Mouse (Mus musculus): ENCODE data around the gene Greb1. TPM values are rescaled to one million over a fixed set of nuclear protein-coding genes. Genes with fewer than 3 reads are reported as not detected.
A peak's percentile ranks its signal among the peaks of the same experiment; 100 is the strongest.

Greb1 gene
- polyA plus RNA-seq, 1 experiment: 0.59 TPM

- no peak for DNase-seq
- 75% methylated on average over 2 of the region's 2 CpGs for WGBS
- Histone ChIP-seq H3K27ac (ENCODE audit: insufficient read depth, low read depth, low read length) (no peak overlapping the region), H3K4me3 (ENCODE audit: insufficient read depth, low read depth, low read length) (no peak overlapping the region), H3K4me1 (ENCODE audit: control insufficient read depth, insufficient read depth, low read length) (no peaks in the 10 kb centered on the region), H3K36me3 (ENCODE audit: control insufficient read depth, insufficient read depth, low read length) (no peaks in the 10 kb centered on the region), H3K27me3 (replicated peaks; ENCODE audit: control insufficient read depth, insufficient read depth, low read length) (no peaks in the 10 kb centered on the region)
- TF ChIP-seq CTCF (conservative IDR thresholded peaks at IDR 0.05; ENCODE audit: insufficient read depth, insufficient read length, low read depth, low read length) (no peak), POLR2A (IDR thresholded peaks at IDR 0.05; ENCODE audit: low read depth, low read length) (no peak)
These were observed 21.5 kb downstream of the Greb1 start for GRCm38 (mm10) chr12:16779165-16779564.

- DNase-seq: no peak
- Histone ChIP-seq H3K4me1 (ENCODE audit: control insufficient read depth, insufficient read depth, low read length) (no peaks in the 10 kb centered on the region), H3K36me3 (ENCODE audit: control insufficient read depth, insufficient read depth, low read length) (no peaks in the 10 kb centered on the region), H3K27ac (ENCODE audit: insufficient read depth, low read depth, low read length) (no peak overlapping the region), H3K27me3 (replicated peaks; ENCODE audit: control insufficient read depth, insufficient read depth, low read length) (no peaks in the 10 kb centered on the region), H3K4me3 (ENCODE audit: insufficient read depth, low read depth, low read length) (no peak overlapping the region)
- WGBS: 72% methylated on average over 5 of the region's 5 CpGs
- TF ChIP-seq CTCF (conservative IDR thresholded peaks at IDR 0.05; ENCODE audit: insufficient read depth, insufficient read length, low read depth, low read length) (no peak), POLR2A (IDR thresholded peaks at IDR 0.05; ENCODE audit: low read depth, low read length) (no peak)
These were observed 22.2 kb downstream of the Greb1 start for GRCm38 (mm10) chr12:16778523-16778922.

- DNase-seq: no peak
- Histone ChIP-seq H3K36me3 (ENCODE audit: control insufficient read depth, insufficient read depth, low read length) (no peaks in the 10 kb centered on the region), H3K27me3 (replicated peaks; ENCODE audit: control insufficient read depth, insufficient read depth, low read length) (no peaks in the 10 kb centered on the region), H3K4me1 (ENCODE audit: control insufficient read depth, insufficient read depth, low read length) (no peaks in the 10 kb centered on the region), H3K4me3 (ENCODE audit: insufficient read depth, low read depth, low read length) (no peak overlapping the region), H3K27ac (ENCODE audit: insufficient read depth, low read depth, low read length) (no peak overlapping the region)
- TF ChIP-seq CTCF (conservative IDR thresholded peaks at IDR 0.05; ENCODE audit: insufficient read depth, insufficient read length, low read depth, low read length) (no peak), POLR2A (IDR thresholded peaks at IDR 0.05; ENCODE audit: low read depth, low read length) (no peak)
- WGBS: 46% methylated on average over 3 of the region's 3 CpGs
These were observed 25.3 kb downstream of the Greb1 start for GRCm38 (mm10) chr12:16775351-16775750.

- no peak overlapping the region for H3K4me3 ChIP-seq (ENCODE audit: insufficient read depth, low read depth, low read length)
- DNase-seq: no peak
- H3K36me3 ChIP-seq (ENCODE audit: control insufficient read depth, insufficient read depth, low read length): no peaks in the 10 kb centered on the region
- TF ChIP-seq POLR2A (IDR thresholded peaks at IDR 0.05; ENCODE audit: low read depth, low read length) (no peak), CTCF (conservative IDR thresholded peaks at IDR 0.05; ENCODE audit: insufficient read depth, insufficient read length, low read depth, low read length) (no peak)
- H3K4me1 ChIP-seq (ENCODE audit: control insufficient read depth, insufficient read depth, low read length): no peaks in the 10 kb centered on the region
- no peaks in the 10 kb centered on the region for H3K27me3 ChIP-seq (replicated peaks; ENCODE audit: control insufficient read depth, insufficient read depth, low read length)
- WGBS: 42% methylated on average over 4 of the region's 4 CpGs
- H3K27ac ChIP-seq (ENCODE audit: insufficient read depth, low read depth, low read length): no peak overlapping the region
These were observed 26.1 kb downstream of the Greb1 start for GRCm38 (mm10) chr12:16774605-16775004.

- DNase-seq: no peak
- H3K4me3 ChIP-seq (ENCODE audit: insufficient read depth, low read depth, low read length): no peak overlapping the region
- H3K4me1 ChIP-seq (ENCODE audit: control insufficient read depth, insufficient read depth, low read length): no peaks in the 10 kb centered on the region
- WGBS: 93% methylated on average over 6 of the region's 6 CpGs
- H3K27me3 ChIP-seq (replicated peaks; ENCODE audit: control insufficient read depth, insufficient read depth, low read length): no peaks in the 10 kb centered on the region
- no peak overlapping the region for H3K27ac ChIP-seq (ENCODE audit: insufficient read depth, low read depth, low read length)
- TF ChIP-seq CTCF (conservative IDR thresholded peaks at IDR 0.05; ENCODE audit: insufficient read depth, insufficient read length, low read depth, low read length) (no peak), POLR2A (IDR thresholded peaks at IDR 0.05; ENCODE audit: low read depth, low read length) (no peak)
- no peaks in the 10 kb centered on the region for H3K36me3 ChIP-seq (ENCODE audit: control insufficient read depth, insufficient read depth, low read length)
These were observed 31.0 kb downstream of the Greb1 start for GRCm38 (mm10) chr12:16769601-16770165.

- Histone ChIP-seq H3K27ac (ENCODE audit: insufficient read depth, low read depth, low read length) (no peak overlapping the region), H3K27me3 (replicated peaks; ENCODE audit: control insufficient read depth, insufficient read depth, low read length) (no peaks in the 10 kb centered on the region), H3K4me1 (ENCODE audit: control insufficient read depth, insufficient read depth, low read length) (no peaks in the 10 kb centered on the region), H3K4me3 (ENCODE audit: insufficient read depth, low read depth, low read length) (no peak overlapping the region), H3K36me3 (ENCODE audit: control insufficient read depth, insufficient read depth, low read length) (no peaks in the 10 kb centered on the region)
- no peak for DNase-seq
- no peak for TF ChIP-seq POLR2A (IDR thresholded peaks at IDR 0.05; ENCODE audit: low read depth, low read length)
- no peak for TF ChIP-seq CTCF (conservative IDR thresholded peaks at IDR 0.05; ENCODE audit: insufficient read depth, insufficient read length, low read depth, low read length)
- 74% methylated on average over 2 of the region's 2 CpGs for WGBS
These were observed 32.0 kb downstream of the Greb1 start for GRCm38 (mm10) chr12:16768711-16769110.

GRCm38 (mm10) chr12:16768251-16768650 lies 32.4 kb downstream of the Greb1 start:
- Histone ChIP-seq H3K4me1 (ENCODE audit: control insufficient read depth, insufficient read depth, low read length) (no peaks in the 10 kb centered on the region), H3K27ac (ENCODE audit: insufficient read depth, low read depth, low read length) (no peak overlapping the region), H3K36me3 (ENCODE audit: control insufficient read depth, insufficient read depth, low read length) (no peaks in the 10 kb centered on the region), H3K27me3 (replicated peaks; ENCODE audit: control insufficient read depth, insufficient read depth, low read length) (no peaks in the 10 kb centered on the region), H3K4me3 (ENCODE audit: insufficient read depth, low read depth, low read length) (no peak overlapping the region)
- DNase-seq: peak; percentile 45
- TF ChIP-seq POLR2A (IDR thresholded peaks at IDR 0.05; ENCODE audit: low read depth, low read length) (no peak), CTCF (conservative IDR thresholded peaks at IDR 0.05; ENCODE audit: insufficient read depth, insufficient read length, low read depth, low read length) (no peak)
- WGBS: 35% methylated on average over 3 of the region's 3 CpGs

All from kidney, adult 2 months (tissue).